Mouse (Mus musculus) liver, adult 2 months (tissue): Measurements from ENCODE around the gene Celf1.

ENCODE experiments used
- CTCF ChIP-seq: fragments of 200-500 bp; IDR thresholded peaks from 2 replicates; pipeline ENCODE4 v1.5.1; 2011; ENCODE audit warnings: low read depth, low read length, control low read depth
- POLR2A ChIP-seq: fragments of 200-500 bp; IDR thresholded peaks from 2 replicates; pipeline ENCODE4 v1.6.1; 2011; ENCODE audit warnings: low read length, control low read depth; ENCODE audit not compliant: insufficient read depth; ENCODE audit errors: extremely low read depth

DNA sequence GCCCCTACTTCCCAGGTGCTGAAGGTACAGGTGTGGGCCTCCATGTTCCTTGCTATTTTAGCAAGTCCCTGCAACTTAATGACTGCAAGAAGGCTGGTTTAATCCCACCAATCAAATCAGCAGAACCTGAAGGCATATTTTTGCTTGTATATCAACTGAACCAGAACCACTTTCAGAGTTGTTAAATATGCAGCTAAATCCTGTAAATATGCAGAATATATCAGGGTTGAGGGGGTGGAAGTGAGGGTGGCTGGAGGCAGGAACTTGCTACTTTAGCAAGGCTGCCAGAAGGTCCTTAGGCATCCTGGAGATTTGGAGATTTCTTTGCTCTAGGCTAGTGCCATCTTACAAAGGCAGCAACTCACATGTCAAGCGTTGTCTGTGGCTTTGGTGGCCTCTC lies 24.7 kb upstream of the Celf1 start:
- TF ChIP-seq POLR2A (no peak), CTCF (no peak)
